Mouse (Mus musculus) embryonic facial prominence, embryonic 12.5 days (tissue): ENCODE results near the gene Slc19a2. TPM values are rescaled to one million over a fixed set of nuclear protein-coding genes. Genes with fewer than 3 reads are reported as not detected.

Experiments used
- ATAC-seq: fragments of 200-750 bp; cut with Nextera tagmentation; 2 replicates; pipeline ENCODE4 v1.8.0; 2017; ENCODE audit not compliant: insufficient number of reproducible peaks, insufficient read depth, low FRiP score, low TSS enrichment
- H3K27ac ChIP-seq: fragments of 300-500 bp; sonication (generic); 2 replicates; pipeline ENCODE4 v1.5.1; 2016; ENCODE audit warnings: mild to moderate bottlenecking
- H3K27me3 ChIP-seq: fragments of 300-500 bp; sonication (generic); 2 replicates; pipeline ENCODE4 v1.6.1; 2016; ENCODE audit warnings: mild to moderate bottlenecking, moderate library complexity
- H3K36me3 ChIP-seq: fragments of 300-500 bp; sonication (generic); 2 replicates; pipeline ENCODE4 v1.6.1; 2016; ENCODE audit warnings: mild to moderate bottlenecking
- H3K4me1 ChIP-seq: fragments of 300-500 bp; sonication (generic); 2 replicates; pipeline ENCODE4 v1.6.1; 2016
- H3K4me2 ChIP-seq: fragments of 300-500 bp; sonication (generic); replicated peaks from 2 replicates; pipeline ENCODE4 v1.6.1; 2016; ENCODE audit warnings: mild to moderate bottlenecking, moderate library complexity
- H3K4me3 ChIP-seq: fragments of 300-500 bp; sonication (generic); 2 replicates; pipeline ENCODE4 v1.5.1; 2016; ENCODE audit warnings: mild to moderate bottlenecking
- H3K9ac ChIP-seq: fragments of 300-500 bp; sonication (generic); 2 replicates; pipeline ENCODE4 v1.6.1; 2016; ENCODE audit warnings: mild to moderate bottlenecking, moderate library complexity
- H3K9me3 ChIP-seq: fragments of 300-500 bp; sonication (generic); 2 replicates; pipeline ENCODE4 v1.6.1; 2016; ENCODE audit warnings: mild to moderate bottlenecking, moderate library complexity
- WGBS: fragments of 180-500 bp; shearing (Covaris S2); methylation state at CpG from one replicate; pipeline ENCODE4 v1.1.7; 2016; 5-methylcytosine and 5-hydroxymethylcytosine counted together
- polyA plus RNA-seq: library from polyadenylated mRNA; unstranded; fragments of >200 nt; fragmentation: Nextera tagmentation; extraction: Ambion mirVana; gene quantifications from 2 replicates; pipeline ENCODE4 v1.2.1, GENCODE M21; 2016

The Slc19a2 gene
- polyA plus RNA-seq, 1 experiment from 2014 or later, result 10.1 TPM

DNA sequence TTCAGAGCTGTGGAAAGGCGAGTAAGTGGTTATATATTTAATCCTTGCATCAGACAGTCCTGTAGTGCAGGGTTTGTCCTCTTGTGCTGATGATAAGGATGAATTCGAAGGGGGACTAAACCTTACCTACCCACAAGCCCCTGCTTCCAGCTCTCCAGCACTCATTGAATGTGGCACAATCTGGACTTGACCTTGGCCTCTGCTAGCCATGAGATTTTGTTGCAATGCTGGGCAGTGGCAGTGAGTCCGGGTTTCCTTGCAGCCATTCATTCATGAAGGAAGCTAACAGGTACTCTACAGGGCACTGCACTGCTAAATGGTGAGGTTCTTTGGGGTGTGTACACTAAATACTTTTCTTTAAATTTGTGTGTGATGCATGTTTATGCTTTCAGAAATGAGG is 6.0 kb downstream of the Slc19a2 start:
- no peak for ATAC-seq
- H3K4me2 ChIP-seq, result no peak overlapping the region
- H3K4me1 ChIP-seq, result peaks cover 14% of the 10 kb centered on the region
- H3K27me3 ChIP-seq, result no peaks in the 10 kb centered on the region
- H3K9me3 ChIP-seq, result no peaks in the 10 kb centered on the region
- H3K36me3 ChIP-seq, result peaks cover 8% of the 10 kb centered on the region; the same call in 1 of the 2 replicates
- no peak overlapping the region for H3K4me3 ChIP-seq
- 81% methylated on average over 3 of the region's 3 CpGs for WGBS
- no peak overlapping the region for H3K9ac ChIP-seq
- no peak overlapping the region for H3K27ac ChIP-seq

DNA sequence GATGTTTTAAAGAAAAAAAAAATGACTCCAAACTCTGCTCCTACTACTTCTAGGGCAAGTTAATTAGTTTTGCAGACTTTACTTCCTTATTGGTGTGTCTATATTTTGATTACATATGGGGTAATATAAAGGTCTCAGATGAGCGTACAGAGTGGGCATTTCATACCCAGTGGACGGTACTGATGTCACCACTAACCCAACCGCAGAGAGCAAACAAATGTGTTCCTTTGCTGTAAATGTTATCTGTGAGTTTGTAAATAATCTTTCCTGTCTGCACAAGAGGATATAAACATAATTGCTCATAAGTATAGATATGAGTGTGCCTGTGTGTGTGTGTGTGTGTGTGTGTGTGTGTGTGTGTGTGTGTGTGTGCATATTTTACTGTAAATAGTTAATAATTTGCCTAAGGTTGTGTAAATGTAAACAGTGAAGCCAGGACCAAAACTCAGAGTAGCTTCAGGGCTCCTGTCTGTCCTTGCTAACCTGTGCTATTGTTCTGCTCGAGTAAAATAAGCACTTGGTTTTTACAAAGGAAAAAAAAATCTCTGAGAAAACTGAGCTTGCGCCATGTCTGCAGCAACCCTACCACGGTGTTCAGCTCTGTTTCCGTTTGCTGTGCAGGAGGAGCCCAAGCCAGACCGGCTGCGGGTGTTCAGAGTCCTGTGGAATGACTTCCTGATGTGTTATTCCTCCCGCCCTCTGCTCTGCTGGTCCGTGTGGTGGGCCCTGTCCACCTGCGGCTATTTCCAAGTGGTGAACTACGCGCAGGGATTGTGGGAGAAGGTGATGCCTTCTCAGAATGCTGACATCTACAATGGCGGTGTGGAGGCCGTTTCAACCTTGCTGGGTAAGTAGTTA is 11.6 kb downstream of the Slc19a2 start:
- no peaks in the 10 kb centered on the region for H3K27me3 ChIP-seq
- no peak overlapping the region for H3K9ac ChIP-seq
- no peak overlapping the region for H3K27ac ChIP-seq
- no peaks in the 10 kb centered on the region for H3K4me1 ChIP-seq
- no peak for ATAC-seq
- H3K4me3 ChIP-seq, result no peak overlapping the region
- peaks cover 16% of the 10 kb centered on the region; the same call in 1 of the 2 replicates for H3K36me3 ChIP-seq
- no peaks in the 10 kb centered on the region for H3K9me3 ChIP-seq
- WGBS, result 77% methylated on average over 16 of the region's 16 CpGs
- H3K4me2 ChIP-seq, result no peak overlapping the region

DNA sequence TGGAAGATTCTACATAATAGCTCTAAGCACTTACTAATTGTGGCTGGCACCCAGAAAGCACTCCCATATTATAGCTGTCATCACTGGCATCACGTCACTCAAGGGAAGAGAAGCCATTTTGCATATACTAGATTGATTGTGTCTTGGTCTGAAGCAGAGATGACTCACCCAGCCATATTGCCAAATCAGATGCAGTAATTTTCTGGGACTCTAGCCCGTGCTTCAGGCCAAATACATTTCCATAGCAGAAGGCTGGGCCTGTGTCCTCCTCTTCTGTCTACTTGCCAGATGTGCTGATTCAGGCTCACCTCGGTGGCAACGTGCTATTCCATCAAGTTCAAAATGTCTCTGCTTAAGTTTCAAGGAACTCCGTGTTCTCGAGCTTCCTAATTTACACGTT is 12.7 kb downstream of the Slc19a2 start:
- Histone ChIP-seq H3K4me3 (no peak overlapping the region), H3K9me3 (0 out of 2 replicates have a peak, but pooled peaks cover 1% of the 10 kb centered on the region), H3K4me2 (no peak overlapping the region), H3K4me1 (no peaks in the 10 kb centered on the region), H3K27ac (no peak overlapping the region), H3K9ac (no peak overlapping the region), H3K27me3 (no peaks in the 10 kb centered on the region), H3K36me3 (peaks cover 16% of the 10 kb centered on the region; the same call in 1 of the 2 replicates)
- WGBS, result 92% methylated on average over 7 of the region's 7 CpGs
- no peak for ATAC-seq

DNA sequence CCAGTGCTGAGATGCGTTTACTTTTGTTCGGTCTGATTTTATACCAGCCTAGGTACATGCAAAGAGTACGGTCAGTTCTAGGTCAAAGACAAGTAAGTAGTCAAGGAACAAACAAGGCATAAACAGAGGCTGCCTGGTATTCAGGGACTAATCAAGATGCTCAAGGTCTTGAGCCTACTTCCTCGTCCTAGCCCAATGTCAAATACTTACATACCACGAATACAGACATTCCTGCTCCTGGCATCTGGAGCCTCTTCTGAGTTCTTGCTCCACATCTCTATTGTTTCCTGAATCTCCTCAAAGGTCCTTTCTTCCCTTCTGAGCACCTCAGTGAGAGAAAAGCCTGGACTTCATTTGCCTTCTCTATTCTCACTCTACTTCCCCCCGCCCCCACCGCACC is 22.1 kb downstream of the Slc19a2 start:
- Histone ChIP-seq H3K36me3 (no peaks in the 10 kb centered on the region), H3K9ac (no peak overlapping the region), H3K4me2 (no peak overlapping the region), H3K27me3 (no peaks in the 10 kb centered on the region), H3K4me1 (peaks cover 8% of the 10 kb centered on the region), H3K4me3 (no peak overlapping the region), H3K27ac (no peak overlapping the region), H3K9me3 (0 out of 2 replicates have a peak, but pooled peaks cover 3% of the 10 kb centered on the region)
- no peak for ATAC-seq
- WGBS, result 80% methylated on average over 7 of the region's 7 CpGs

DNA sequence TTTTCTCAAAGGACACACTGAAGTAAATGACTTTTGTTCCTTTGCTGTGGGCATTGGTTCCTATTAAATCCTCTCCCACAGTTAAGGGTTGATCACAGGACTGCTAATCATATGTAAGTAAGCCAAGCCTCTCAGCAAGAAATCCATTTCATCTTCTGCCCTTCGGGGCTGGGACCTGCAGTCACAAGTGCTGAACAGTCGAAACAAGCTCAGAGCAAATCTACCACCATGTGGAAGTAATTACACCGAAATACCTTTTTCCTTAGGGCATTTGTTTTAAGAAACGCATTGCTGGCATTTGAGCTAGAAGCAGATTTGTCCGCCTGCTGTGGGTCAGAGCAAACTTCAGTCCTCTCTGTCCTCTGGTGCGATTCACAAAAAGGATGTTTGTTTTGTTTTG is 24.8 kb downstream of the Slc19a2 start:
- WGBS, result 23% methylated on average over 6 of the region's 6 CpGs
- ATAC-seq, result no peak

DNA sequence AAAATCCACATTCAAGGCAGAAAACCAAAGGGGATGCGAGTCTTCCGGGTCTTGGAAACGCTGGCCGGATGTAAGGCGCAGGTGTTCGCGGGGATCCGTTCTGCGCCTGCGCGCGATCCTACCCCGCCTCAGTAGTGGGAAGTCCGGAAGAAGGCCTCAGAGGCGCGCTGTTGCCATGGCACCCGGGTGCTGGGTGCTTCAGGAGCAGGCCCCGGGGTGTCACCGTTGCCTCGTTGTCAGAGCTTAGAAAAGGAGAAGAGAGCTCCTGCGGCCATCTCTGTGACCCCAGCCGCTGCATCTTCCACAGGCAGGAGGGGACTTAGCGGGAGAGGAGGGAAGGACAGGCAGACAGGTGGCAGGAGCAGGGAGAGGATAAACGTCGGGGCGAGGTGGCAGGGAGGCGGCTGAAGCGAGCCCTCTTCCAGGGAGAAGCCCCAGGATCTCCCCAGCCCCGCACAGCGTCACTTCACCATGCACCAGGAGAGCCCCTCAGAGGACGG is 26.7 kb downstream of the Slc19a2 start, which contains the start of gene Ccdc181:
TSS of gene Ccdc181 (plus strand) at position 131 of the 500 bp plus-strand sequence.
- no peaks in the 10 kb centered on the region for H3K36me3 ChIP-seq
- H3K27me3 ChIP-seq, result no peaks in the 10 kb centered on the region
- peak; percentile 84 for ATAC-seq
- H3K4me1 ChIP-seq, result peaks cover 8% of the 10 kb centered on the region
- no peaks in the 10 kb centered on the region for H3K9me3 ChIP-seq
- H3K9ac ChIP-seq, result peak within 1 kb of the TSS; percentile 52
- peak within 1 kb of the TSS; percentile 50; the same call in 1 of the 2 replicates for H3K27ac ChIP-seq
- H3K4me2 ChIP-seq, result peak within 1 kb of the TSS; percentile 80
- under 1% methylated on average over 31 of the region's 31 CpGs for WGBS
- peak within 1 kb of the TSS; percentile 60 for H3K4me3 ChIP-seq

More for the DNA sequence above, 24.8 kb downstream of the Slc19a2 start:
- no peaks in the 10 kb centered on the region for H3K36me3 ChIP-seq
- no peak overlapping the region for H3K4me2 ChIP-seq
- H3K4me3 ChIP-seq, result no peak overlapping the region
- H3K4me1 ChIP-seq, result peaks cover 8% of the 10 kb centered on the region
- no peak overlapping the region for H3K9ac ChIP-seq
- no peaks in the 10 kb centered on the region for H3K9me3 ChIP-seq
- H3K27ac ChIP-seq, result no peak overlapping the region
- no peaks in the 10 kb centered on the region for H3K27me3 ChIP-seq

DNA sequence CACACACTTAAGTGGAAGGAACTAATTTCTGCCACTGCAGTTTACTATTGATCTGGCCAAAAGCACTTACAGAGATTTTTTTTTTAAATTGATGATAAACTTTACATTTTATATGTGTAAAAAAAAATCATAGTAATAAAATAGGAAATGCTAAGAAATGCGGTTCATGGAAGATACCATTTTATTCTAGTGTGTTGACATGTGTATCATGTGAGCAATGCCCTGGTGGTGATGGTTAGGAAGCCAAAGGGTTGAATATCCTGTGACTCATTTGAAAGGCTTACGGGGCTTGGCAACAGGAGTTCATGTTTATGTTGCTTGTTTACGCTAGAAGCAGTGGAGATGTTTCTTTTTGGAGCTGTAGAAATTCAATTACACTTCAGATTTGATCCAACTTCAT is 27.7 kb downstream of the Slc19a2 start:
- WGBS, result 82% methylated on average over 3 of the region's 3 CpGs
- no peak for ATAC-seq
- Histone ChIP-seq H3K4me1 (peaks cover 8% of the 10 kb centered on the region), H3K27ac (no peak overlapping the region), H3K9ac (no peak overlapping the region), H3K4me3 (no peak overlapping the region), H3K9me3 (no peaks in the 10 kb centered on the region), H3K27me3 (no peaks in the 10 kb centered on the region), H3K36me3 (no peaks in the 10 kb centered on the region), H3K4me2 (no peak overlapping the region)

DNA sequence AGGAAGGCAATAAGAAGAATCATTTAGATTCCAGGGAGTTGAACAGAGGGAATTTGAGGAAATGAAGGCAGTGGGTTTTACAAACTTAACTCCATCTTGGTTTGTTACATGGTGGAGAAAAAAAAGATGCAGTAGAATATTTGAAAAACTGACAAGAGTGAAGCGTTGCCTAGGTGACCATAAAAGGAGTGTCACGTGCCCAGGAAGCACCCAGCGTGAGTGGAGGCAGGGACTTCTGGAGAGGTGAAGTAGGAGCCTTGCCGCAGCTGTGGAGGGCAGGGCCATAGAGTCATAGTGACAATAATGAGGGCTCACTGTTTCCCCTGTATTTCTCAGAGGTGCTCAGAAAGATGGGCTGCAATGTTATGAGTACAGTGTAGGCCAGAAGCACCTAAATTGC is 30.5 kb downstream of the Slc19a2 start:
- H3K4me1 ChIP-seq, result peaks cover under 1% of the 10 kb centered on the region; the same call in 1 of the 2 replicates
- no peaks in the 10 kb centered on the region for H3K36me3 ChIP-seq
- 75% methylated on average over 4 of the region's 4 CpGs for WGBS
- no peak overlapping the region for H3K27ac ChIP-seq
- no peak for ATAC-seq
- no peaks in the 10 kb centered on the region for H3K9me3 ChIP-seq
- H3K27me3 ChIP-seq, result no peaks in the 10 kb centered on the region
- H3K4me3 ChIP-seq, result no peak overlapping the region
- H3K9ac ChIP-seq, result no peak overlapping the region
- H3K4me2 ChIP-seq, result no peak overlapping the region

DNA sequence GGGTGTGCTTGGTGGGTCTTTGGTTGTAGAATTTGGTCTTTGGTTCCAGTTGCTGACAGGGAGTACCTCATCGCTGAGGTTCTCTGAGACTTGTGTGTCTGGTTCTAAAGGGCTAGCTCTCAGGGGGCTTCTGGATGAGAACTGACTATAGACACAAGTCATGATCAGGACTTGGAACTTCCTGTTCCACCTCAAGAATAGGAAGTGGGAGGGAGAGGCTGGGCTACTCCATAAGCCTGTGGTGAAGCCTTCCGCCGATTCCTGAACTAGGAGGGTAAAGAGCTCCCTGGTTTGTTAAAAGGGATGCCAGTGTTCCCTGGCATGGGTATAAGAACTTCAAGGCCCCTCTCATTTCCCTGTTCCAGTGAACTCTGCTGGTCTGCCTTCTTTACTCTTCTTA is 35.2 kb downstream of the Slc19a2 start:
- no peaks in the 10 kb centered on the region for H3K36me3 ChIP-seq
- no peak overlapping the region for H3K27ac ChIP-seq
- no peak for ATAC-seq
- no peaks in the 10 kb centered on the region for H3K9me3 ChIP-seq
- no peaks in the 10 kb centered on the region for H3K27me3 ChIP-seq
- H3K4me2 ChIP-seq, result no peak overlapping the region
- no peaks in the 10 kb centered on the region for H3K4me1 ChIP-seq
- H3K4me3 ChIP-seq, result no peak overlapping the region
- WGBS, result 91% methylated on average over 3 of the region's 3 CpGs
- no peak overlapping the region for H3K9ac ChIP-seq

DNA sequence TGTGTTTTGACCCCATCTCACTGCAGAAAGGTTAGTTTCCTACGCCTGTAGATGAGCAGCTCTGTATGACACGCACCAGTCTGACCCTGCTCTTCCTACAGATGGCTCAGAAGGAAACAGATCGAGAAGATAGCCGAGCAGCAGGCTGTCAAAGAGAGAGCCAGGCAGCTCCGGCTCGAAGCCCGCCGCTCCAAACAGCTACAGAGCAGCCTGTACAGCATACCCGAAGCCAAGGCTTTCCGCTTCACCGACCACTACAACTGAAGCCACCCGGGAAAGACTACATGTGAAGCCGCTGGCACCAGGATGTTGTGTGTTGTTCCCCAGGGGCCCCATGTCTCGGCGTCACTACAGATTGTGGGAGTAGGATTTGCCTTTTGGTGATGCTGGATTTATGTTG is 38.6 kb downstream of the Slc19a2 start:
- H3K27me3 ChIP-seq, result no peaks in the 10 kb centered on the region
- no peak overlapping the region for H3K27ac ChIP-seq
- WGBS, result 61% methylated on average over 15 of the region's 15 CpGs

DNA sequence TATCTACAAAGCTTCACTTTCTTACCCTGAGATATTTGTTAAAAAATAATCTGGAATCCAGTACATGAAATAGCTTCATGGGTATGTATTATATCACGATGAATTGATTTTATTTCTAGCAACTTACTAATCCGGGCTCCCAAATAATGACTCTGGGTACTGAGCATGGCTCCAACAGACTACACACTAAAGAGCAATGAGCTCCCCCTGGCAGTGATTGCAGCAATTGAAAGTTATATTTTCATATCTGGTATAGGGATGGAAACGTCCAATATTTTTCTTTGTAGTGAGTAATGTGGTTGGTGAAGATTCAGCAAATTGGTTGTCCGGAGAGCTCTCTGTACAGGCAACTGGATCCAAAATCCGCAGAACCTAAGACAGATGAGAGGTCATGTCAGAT is 43.2 kb downstream of the Slc19a2 start:
- no peaks in the 10 kb centered on the region for H3K9me3 ChIP-seq
- ATAC-seq, result no peak
- no peak overlapping the region for H3K27ac ChIP-seq
- no peak overlapping the region for H3K9ac ChIP-seq
- H3K4me2 ChIP-seq, result no peak overlapping the region
- WGBS, result 89% methylated on average over 5 of the region's 5 CpGs
- no peak overlapping the region for H3K4me3 ChIP-seq
- no peaks in the 10 kb centered on the region for H3K27me3 ChIP-seq
- no peaks in the 10 kb centered on the region for H3K4me1 ChIP-seq
- peaks cover 38% of the 10 kb centered on the region for H3K36me3 ChIP-seq

More for the DNA sequence above, 38.6 kb downstream of the Slc19a2 start:
- Histone ChIP-seq H3K36me3 (peaks cover 15% of the 10 kb centered on the region), H3K4me2 (no peak overlapping the region), H3K4me3 (no peak overlapping the region), H3K9me3 (no peaks in the 10 kb centered on the region), H3K9ac (no peak overlapping the region), H3K4me1 (no peaks in the 10 kb centered on the region)
- ATAC-seq, result no peak

DNA sequence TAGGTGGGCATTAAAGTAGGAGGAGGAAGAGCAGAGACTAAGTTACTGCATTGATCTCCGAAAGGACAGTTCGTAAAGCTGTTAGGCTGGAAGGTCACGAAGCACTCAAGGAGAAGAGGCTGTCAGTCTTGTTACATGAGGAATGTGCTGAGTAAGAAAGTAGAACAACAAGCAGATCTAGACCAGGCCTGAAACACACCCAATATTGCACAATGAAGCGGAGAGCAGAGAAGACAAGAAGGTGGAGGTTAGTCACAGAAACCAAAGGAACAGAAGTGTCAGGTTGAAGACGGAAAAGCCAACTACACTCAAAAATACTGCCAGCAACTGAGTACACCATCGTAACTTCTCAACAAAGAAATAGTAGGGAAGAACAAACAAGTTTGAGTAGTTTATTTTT is 45.2 kb downstream of the Slc19a2 start:
- Histone ChIP-seq H3K9ac (no peak overlapping the region), H3K4me3 (no peak overlapping the region), H3K27me3 (no peaks in the 10 kb centered on the region), H3K4me2 (no peak overlapping the region), H3K27ac (no peak overlapping the region), H3K9me3 (no peaks in the 10 kb centered on the region), H3K36me3 (peaks cover 56% of the 10 kb centered on the region), H3K4me1 (no peaks in the 10 kb centered on the region)
- WGBS, result 93% methylated on average over 6 of the region's 6 CpGs
- ATAC-seq, result no peak
